Mouse (Mus musculus) hindbrain, postnatal 0 days (tissue): ENCODE measurements around the gene Rsu1. TPM values are rescaled to one million over a fixed set of nuclear protein-coding genes. Genes with fewer than 3 reads are reported as not detected.

Experiments used
- ATAC-seq: fragments of 200-750 bp; cut with Nextera tagmentation; 2 replicates; pipeline ENCODE4 v1.8.0; 2017; ENCODE audit warnings: mild to moderate bottlenecking, moderate TSS enrichment, moderate library complexity
- DNase-seq: peaks from one replicate; pipeline ENCODE4 v3.0.0-alpha.2; 2015; ENCODE audit warnings: low spot score
- H3K27ac ChIP-seq: fragments of 300-500 bp; sonication (generic); 2 replicates; pipeline ENCODE4 v1.5.1; 2014; ENCODE audit warnings: mild to moderate bottlenecking
- H3K27me3 ChIP-seq: fragments of 300-500 bp; sonication (generic); 2 replicates; pipeline ENCODE4 v1.6.1; 2014; ENCODE audit warnings: low read length, mixed read lengths; ENCODE audit not compliant: insufficient read depth
- H3K36me3 ChIP-seq: fragments of 300-500 bp; sonication (generic); 2 replicates; pipeline ENCODE4 v1.6.1; 2014; ENCODE audit warnings: low read length, mixed read lengths; ENCODE audit not compliant: insufficient read depth
- H3K4me1 ChIP-seq: fragments of 300-500 bp; sonication (generic); 2 replicates; pipeline ENCODE4 v1.6.1; 2014; ENCODE audit warnings: antibody characterized with exemption, low read length, mixed read lengths; ENCODE audit not compliant: insufficient read depth
- H3K4me2 ChIP-seq: fragments of 300-500 bp; sonication (generic); 2 replicates; pipeline ENCODE4 v1.6.1; 2014; ENCODE audit warnings: low read depth, mild to moderate bottlenecking, low read length, moderate library complexity, mixed read lengths
- H3K4me3 ChIP-seq: fragments of 300-500 bp; sonication (generic); 2 replicates; pipeline ENCODE4 v1.5.1; 2014; ENCODE audit warnings: low read length
- H3K9ac ChIP-seq: fragments of 300-500 bp; sonication (generic); replicated peaks from 2 replicates; pipeline ENCODE4 v1.6.1; 2014; ENCODE audit warnings: mild to moderate bottlenecking, low read length, moderate library complexity, mixed read lengths
- H3K9me3 ChIP-seq: fragments of 300-500 bp; sonication (generic); 2 replicates; pipeline ENCODE4 v1.6.1; 2016; ENCODE audit warnings: low read length, mixed read lengths
- CTCF ChIP-seq: IDR thresholded peaks from 2 replicates; pipeline ENCODE4 v1.5.1; 2016; ENCODE audit warnings: antibody characterized with exemption, control low read depth, low read depth
- WGBS: fragments of 180-500 bp; shearing (Covaris S2); extraction: QIAGEN DNeasy Blood & Tissue Kit; methylation state at CpG from one replicate; pipeline ENCODE4 v1.1.7; 2014; 5-methylcytosine and 5-hydroxymethylcytosine counted together
- polyA plus RNA-seq: library from polyadenylated mRNA; unstranded; fragments of >200 nt; fragmentation: Nextera tagmentation; extraction: Ambion mirVana; gene quantifications from 2 replicates; pipeline ENCODE4 v1.2.1, GENCODE M21; 2015
- total RNA-seq: library from RNA; depleted of rRNA; stranded (reverse); fragments of >200 nt; gene quantifications from 2 replicates; pipeline ENCODE4 v1.2.3, GENCODE M21; 2014

Rsu1 gene
- total and polyA plus RNA-seq, 2 experiments from 2014 or later, result 95.7 to 98.6 TPM

DNA sequence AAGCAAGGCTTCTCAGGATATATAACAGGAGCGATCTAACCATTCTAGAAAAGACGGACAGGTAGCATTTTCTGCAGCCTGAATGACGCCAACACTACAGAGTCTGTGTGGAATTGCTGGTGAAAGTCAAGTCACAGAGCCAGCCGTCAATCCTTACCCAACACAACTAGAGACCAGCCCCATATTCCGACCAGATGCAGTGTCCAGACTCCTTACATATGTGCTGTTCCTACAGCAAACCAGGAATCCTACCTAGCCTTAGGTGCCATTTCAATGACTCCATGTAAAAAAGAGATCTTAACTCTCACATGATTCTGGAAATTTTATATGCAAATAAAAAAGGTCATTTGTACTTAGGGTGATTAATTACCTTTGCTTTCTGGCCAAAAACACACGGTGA lies 38.9 kb downstream of the Rsu1 start:
- WGBS, result 85% methylated on average over 6 of the region's 6 CpGs
- Histone ChIP-seq H3K4me1 (no peaks in the 10 kb centered on the region), H3K27ac (no peak overlapping the region), H3K36me3 (no peaks in the 10 kb centered on the region), H3K4me3 (no peak overlapping the region), H3K27me3 (no peaks in the 10 kb centered on the region), H3K9ac (no peak overlapping the region), H3K4me2 (no peak overlapping the region), H3K9me3 (no peaks in the 10 kb centered on the region)
- TF ChIP-seq CTCF, result no peak
- ATAC-seq (no peak), DNase-seq (no peak)

DNA sequence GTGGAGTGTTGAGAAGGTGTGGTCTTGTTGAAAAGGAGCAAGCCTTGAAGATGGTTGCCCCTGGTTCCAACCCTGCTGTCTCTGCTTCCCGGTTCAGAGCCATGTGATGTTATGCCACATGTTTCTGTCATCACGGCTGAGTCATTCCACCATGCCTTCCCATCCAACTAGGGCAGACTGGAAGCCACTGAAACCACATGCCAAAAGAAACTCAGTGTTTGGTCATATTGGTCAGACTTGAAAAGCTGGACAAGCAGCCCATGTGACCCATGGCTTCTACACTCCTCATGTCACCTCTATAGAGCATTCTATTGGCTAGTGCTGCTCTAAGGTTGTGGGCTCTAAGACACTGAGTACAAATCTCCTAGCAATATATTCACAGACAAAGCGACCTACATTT lies 41.5 kb downstream of the Rsu1 start:
- Histone ChIP-seq H3K27ac (no peak overlapping the region), H3K9me3 (no peaks in the 10 kb centered on the region), H3K36me3 (no peaks in the 10 kb centered on the region), H3K4me1 (no peaks in the 10 kb centered on the region), H3K4me3 (no peak overlapping the region), H3K27me3 (no peaks in the 10 kb centered on the region), H3K9ac (no peak overlapping the region), H3K4me2 (no peak overlapping the region)
- DNase-seq, result no peak
- TF ChIP-seq CTCF, result no peak
- ATAC-seq, result no peak
- 96% methylated on average over 3 of the region's 3 CpGs for WGBS

DNA sequence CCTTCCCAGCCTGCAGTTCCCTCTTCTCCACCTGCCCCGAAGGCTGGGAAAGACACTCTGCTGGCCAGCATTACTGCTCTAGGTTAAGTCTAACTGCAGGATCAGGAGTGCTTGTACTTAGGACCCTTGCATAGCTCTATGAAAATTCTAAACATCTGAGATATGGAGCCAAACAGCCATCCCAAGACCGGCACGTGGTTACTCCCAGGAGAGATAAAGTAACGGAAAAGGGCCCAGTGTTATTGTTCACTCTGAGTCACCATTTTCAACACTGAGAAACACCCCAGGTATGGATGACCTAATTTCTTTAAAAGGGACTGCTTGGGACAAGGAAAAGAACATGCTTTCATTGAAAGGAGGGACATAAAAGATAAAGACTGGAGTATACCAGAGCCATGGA lies 45.2 kb downstream of the Rsu1 start:
- no peak overlapping the region for H3K9ac ChIP-seq
- no peak overlapping the region for H3K27ac ChIP-seq

DNA sequence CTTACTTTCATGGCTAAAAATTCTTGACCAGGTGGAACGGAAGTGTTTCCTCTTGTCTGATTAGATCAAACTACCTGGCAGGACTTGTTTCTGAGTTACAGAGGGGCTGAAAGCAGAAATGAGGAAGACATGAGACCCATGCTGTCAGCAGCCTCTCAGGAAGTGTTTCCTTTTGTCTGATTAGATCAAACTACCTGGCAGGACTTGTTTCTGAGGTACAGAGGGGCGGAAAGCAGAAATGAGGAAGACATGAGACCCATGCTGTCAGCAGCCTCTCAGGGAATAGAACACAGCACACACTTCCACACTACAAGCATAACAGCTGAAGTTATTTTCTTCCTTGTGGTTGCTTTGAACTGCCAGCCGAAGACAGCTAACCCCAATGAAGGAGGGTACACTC lies 46.7 kb downstream of the Rsu1 start:
- Histone ChIP-seq H3K4me2 (no peak overlapping the region), H3K4me3 (no peak overlapping the region), H3K27ac (no peak overlapping the region), H3K9me3 (no peaks in the 10 kb centered on the region), H3K9ac (no peak overlapping the region), H3K36me3 (no peaks in the 10 kb centered on the region; the same call in 1 of the 2 replicates), H3K4me1 (no peaks in the 10 kb centered on the region), H3K27me3 (no peaks in the 10 kb centered on the region)
- DNase-seq (no peak), ATAC-seq (no peak)
- TF ChIP-seq CTCF, result no peak
- WGBS, result 93% methylated on average over 3 of the region's 3 CpGs

More for the DNA sequence above, 45.2 kb downstream of the Rsu1 start:
- Histone ChIP-seq H3K27me3 (no peaks in the 10 kb centered on the region), H3K4me2 (no peak overlapping the region), H3K36me3 (no peaks in the 10 kb centered on the region; the same call in 1 of the 2 replicates), H3K4me3 (no peak overlapping the region), H3K4me1 (no peaks in the 10 kb centered on the region), H3K9me3 (no peaks in the 10 kb centered on the region)
- DNase-seq (no peak), ATAC-seq (no peak)
- no peak for TF ChIP-seq CTCF
- 91% methylated on average over 4 of the region's 4 CpGs for WGBS

DNA sequence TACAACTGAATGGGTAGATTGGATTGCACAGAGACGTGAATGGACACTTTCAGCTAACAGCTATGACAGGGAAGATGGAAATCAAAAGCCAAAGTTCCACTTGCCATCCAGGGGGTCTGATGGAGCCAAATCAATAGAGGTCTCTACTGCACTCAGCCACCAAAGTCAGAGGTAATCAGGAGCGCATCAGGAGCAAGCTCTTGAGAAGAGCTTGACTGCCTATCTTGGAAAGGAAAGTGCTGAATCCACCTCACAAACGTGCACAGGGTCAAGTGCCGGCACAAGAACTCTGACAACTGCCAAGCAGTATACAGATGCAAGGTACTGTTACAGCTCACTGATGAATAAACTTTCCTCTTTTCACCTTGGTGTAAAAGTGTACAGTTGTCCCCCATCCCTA lies 47.8 kb downstream of the Rsu1 start:
- TF ChIP-seq CTCF, result no peak
- Histone ChIP-seq H3K4me3 (no peak overlapping the region), H3K36me3 (no peaks in the 10 kb centered on the region; the same call in 1 of the 2 replicates), H3K9ac (no peak overlapping the region), H3K4me1 (no peaks in the 10 kb centered on the region), H3K27me3 (no peaks in the 10 kb centered on the region), H3K9me3 (no peaks in the 10 kb centered on the region), H3K27ac (no peak overlapping the region), H3K4me2 (no peak overlapping the region)
- WGBS, result 92% methylated on average over 4 of the region's 4 CpGs
- ATAC-seq, result no peak
- no peak for DNase-seq

DNA sequence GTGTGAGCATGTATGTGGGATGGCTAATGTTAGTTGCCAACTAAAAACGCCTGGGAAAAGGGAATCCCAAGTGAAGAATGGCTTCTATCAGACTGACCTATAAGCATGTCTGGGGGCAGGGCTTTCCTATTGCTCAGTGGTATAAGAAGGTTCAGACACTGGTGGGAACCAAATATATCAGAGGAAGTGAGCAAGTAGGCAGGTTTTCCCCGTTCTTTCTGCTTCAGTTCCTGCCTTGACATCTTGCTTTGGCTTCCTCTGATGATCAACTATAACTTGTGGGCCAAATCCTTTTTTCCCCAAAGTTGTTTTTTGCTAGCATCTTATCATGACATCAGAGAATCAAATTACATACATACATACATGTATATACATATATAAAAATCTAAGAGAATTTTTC lies 51.1 kb downstream of the Rsu1 start:
- DNase-seq (no peak), ATAC-seq (no peak)
- Histone ChIP-seq H3K27me3 (no peaks in the 10 kb centered on the region), H3K4me3 (no peak overlapping the region), H3K27ac (no peak overlapping the region), H3K4me1 (no peaks in the 10 kb centered on the region), H3K9ac (no peak overlapping the region), H3K9me3 (no peaks in the 10 kb centered on the region), H3K36me3 (peaks cover 4% of the 10 kb centered on the region; the same call in 1 of the 2 replicates), H3K4me2 (no peak overlapping the region)
- TF ChIP-seq CTCF, result no peak
- 83% methylated on average over 2 of the region's 2 CpGs for WGBS

DNA sequence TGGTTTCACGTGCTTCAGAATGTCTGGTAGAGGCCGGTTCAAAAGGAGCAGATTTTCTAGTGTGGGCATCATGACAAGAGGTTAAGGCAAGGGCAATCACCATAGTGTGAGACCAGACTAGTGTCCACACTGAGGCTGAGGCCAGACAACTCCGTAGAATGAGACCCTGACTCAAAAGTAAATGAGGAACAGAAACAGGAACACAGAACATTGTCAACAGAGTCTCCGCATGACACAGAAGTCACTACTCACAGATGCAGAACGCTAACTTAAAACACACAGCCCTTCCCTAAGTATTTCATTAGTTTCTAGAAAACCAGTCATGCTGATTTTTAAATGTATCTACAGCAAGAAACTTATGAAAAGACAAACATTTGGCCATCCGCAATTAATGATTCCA lies 53.1 kb downstream of the Rsu1 start:
- H3K4me1 ChIP-seq, result no peaks in the 10 kb centered on the region
- TF ChIP-seq CTCF, result no peak
- H3K27ac ChIP-seq, result no peak overlapping the region
- H3K4me3 ChIP-seq, result no peak overlapping the region
- no peaks in the 10 kb centered on the region for H3K9me3 ChIP-seq
- no peak overlapping the region for H3K9ac ChIP-seq
- WGBS, result 78% methylated on average over 6 of the region's 6 CpGs
- ATAC-seq (no peak), DNase-seq (no peak)
- no peaks in the 10 kb centered on the region for H3K27me3 ChIP-seq
- H3K4me2 ChIP-seq, result no peak overlapping the region
- H3K36me3 ChIP-seq, result peaks cover 5% of the 10 kb centered on the region; the same call in 1 of the 2 replicates
